In the genomic region with DNA sequence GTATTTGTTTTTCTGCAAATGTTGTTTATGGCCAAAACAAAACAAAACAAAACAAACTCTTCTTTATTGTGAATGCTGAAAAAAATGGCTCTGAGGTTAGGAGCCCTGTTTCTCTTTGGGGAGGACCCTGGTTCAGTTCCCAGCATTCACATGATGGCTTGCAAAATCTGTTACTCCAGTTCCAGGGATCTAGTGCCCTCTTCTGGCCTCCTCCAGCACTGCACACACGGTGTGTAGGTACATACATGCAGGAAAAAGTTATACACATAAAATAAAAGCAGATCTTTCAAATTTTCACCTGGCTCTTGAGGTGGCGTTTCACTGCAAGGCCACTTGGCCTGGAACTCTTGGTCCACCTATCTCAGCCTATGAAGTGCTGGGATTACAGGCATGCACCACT, we compare ENCODE assay signal across 16 mouse cellular contexts. TPM values are rescaled to one million over a fixed set of nuclear protein-coding genes. Genes with fewer than 3 reads are reported as not detected.
DNase-seq lines count a peak whose midpoint lies in the region; ATAC-seq and TF ChIP-seq lines count a peak whose summit lies in the region.
"Had no signal": no experiment of that assay in that cellular context is flagged by ENCODE, and none has a peak within 500 bp of the region (broad histone marks: within the 10 kb centered on the region; RNA-seq: fewer than 3 reads in every experiment).

No protein-coding gene starts in this region.

- 96% methylated on average over 2 of the region's 2 CpGs for WGBS in kidney, adult 2 months

- no peak for ATAC-seq in frontal cortex, adult (ENCODE audit: low TSS enrichment)
- no peak for ATAC-seq in monocyte, adult 5-6 weeks (replicated peaks; ENCODE audit: insufficient number of reproducible peaks, low FRiP score, low TSS enrichment, poor library complexity, severe bottlenecking)

- no peak for DNase-seq in kidney, adult 2 months
- DNase-seq in kidney, postnatal 4 days, result no peak
- DNase-seq in 416B (ENCODE audit: low read depth), result peak; percentile 53
- peak; percentile 2 for DNase-seq in c-Kit-negative CD71-positive TER-119-positive erythroid progenitor cells, embryonic 14.5 days (ENCODE audit: low read depth, low spot score)
- DNase-seq: heart, adult 18-20 months; heart, postnatal 10 days; liver, embryonic 13.5 days; midbrain, embryonic 14.5 days; retina, postnatal 1 day had no signal

- no peak overlapping the region for H3K27ac ChIP-seq in kidney, adult 2 months (ENCODE audit: insufficient read depth, low read depth, low read length)
- H3K27ac ChIP-seq in ES-Bruce4 (ENCODE audit: insufficient read depth, low read length), result no peak overlapping the region
- H3K27ac ChIP-seq: embryonic facial prominence, embryonic 12.5 days; forebrain, embryonic 10.5 days; hindbrain, embryonic 15.5 days; liver, embryonic 13.5 days; neural tube, embryonic 13.5 days had no signal

- H3K9ac ChIP-seq in ES-Bruce4 (ENCODE audit: low read depth, poor library complexity, severe bottlenecking), result no peak overlapping the region
- H3K9ac ChIP-seq: embryonic facial prominence, embryonic 12.5 days; hindbrain, embryonic 15.5 days; liver, embryonic 13.5 days; neural tube, embryonic 13.5 days had no signal

- H3K27me3 ChIP-seq in kidney, adult 2 months (replicated peaks; ENCODE audit: control insufficient read depth, insufficient read depth, low read length), result no peaks in the 10 kb centered on the region
- H3K27me3 ChIP-seq in ES-Bruce4 (ENCODE audit: control insufficient read depth, insufficient read depth, low read length, poor library complexity, severe bottlenecking), result no peaks in the 10 kb centered on the region
- H3K27me3 ChIP-seq: embryonic facial prominence, embryonic 12.5 days; hindbrain, embryonic 15.5 days; liver, embryonic 13.5 days; neural tube, embryonic 13.5 days had no signal

- TF ChIP-seq EP300 in ES-Bruce4 (IDR thresholded peaks at IDR 0.05; ENCODE audit: insufficient read depth, low read depth, low read length), result no peak

- no peak overlapping the region for H3K4me3 ChIP-seq in kidney, adult 2 months (ENCODE audit: insufficient read depth, low read depth, low read length)
- H3K4me3 ChIP-seq in ES-Bruce4 (ENCODE audit: low read depth, low read length), result no peak overlapping the region
- H3K4me3 ChIP-seq: embryonic facial prominence, embryonic 12.5 days; forebrain, embryonic 10.5 days; hindbrain, embryonic 15.5 days; liver, embryonic 13.5 days; neural tube, embryonic 13.5 days had no signal

- no peaks in the 10 kb centered on the region for H3K9me3 ChIP-seq in ES-Bruce4 (replicated peaks; ENCODE audit: control insufficient read depth, insufficient read depth, low read length, poor library complexity, severe bottlenecking)
- H3K9me3 ChIP-seq: embryonic facial prominence, embryonic 12.5 days; forebrain, embryonic 10.5 days; hindbrain, embryonic 15.5 days; liver, embryonic 13.5 days had no signal

- TF ChIP-seq POLR2A in kidney, adult 2 months (IDR thresholded peaks at IDR 0.05; ENCODE audit: low read depth, low read length), result no peak
- no peak for TF ChIP-seq POLR2A in ES-Bruce4 (IDR thresholded peaks at IDR 0.05; ENCODE audit: insufficient read depth, low read length)

- peak; percentile 31; the same call in 1 of the 2 replicates for TF ChIP-seq CTCF in kidney, adult 2 months (conservative IDR thresholded peaks at IDR 0.05; ENCODE audit: insufficient read depth, insufficient read length, low read depth, low read length)
- peak; percentile 16 for TF ChIP-seq CTCF in ES-Bruce4 (IDR thresholded peaks at IDR 0.05; ENCODE audit: low read depth, low read length)

- H3K4me1 ChIP-seq in kidney, adult 2 months (ENCODE audit: control insufficient read depth, insufficient read depth, low read length), result peaks cover 10% of the 10 kb centered on the region; the same call in 1 of the 2 replicates
- H3K4me1 ChIP-seq in ES-Bruce4 (ENCODE audit: control insufficient read depth, insufficient read depth, low read length), result no peaks in the 10 kb centered on the region
- H3K4me1 ChIP-seq: embryonic facial prominence, embryonic 12.5 days; forebrain, embryonic 10.5 days; hindbrain, embryonic 15.5 days; liver, embryonic 13.5 days; neural tube, embryonic 13.5 days had no signal

- no peaks in the 10 kb centered on the region for H3K36me3 ChIP-seq in kidney, adult 2 months (ENCODE audit: control insufficient read depth, insufficient read depth, low read length)
- H3K36me3 ChIP-seq in ES-Bruce4 (ENCODE audit: control insufficient read depth, insufficient read depth, low read length, poor library complexity, severe bottlenecking), result no peaks in the 10 kb centered on the region
- H3K36me3 ChIP-seq: embryonic facial prominence, embryonic 12.5 days; forebrain, embryonic 10.5 days; hindbrain, embryonic 15.5 days; liver, embryonic 13.5 days; neural tube, embryonic 13.5 days had no signal

RNA-seq across cellular contexts. Expression of a gene that starts 32.6 kb away (rescaled TPM):
- 116 and 197 TPM in 2 replicates for polyA plus RNA-seq in kidney, adult 2 months (2012; rRNA removed)
- 87.0 and 97.9 TPM in 2 replicates for polyA plus RNA-seq in ES-Bruce4 (2011; ENCODE audit: insufficient read depth, insufficient read length, low read depth, missing spikeins)
- total RNA-seq in monocyte, adult 5-6 weeks (2017), result 33.6 to 51.9 TPM (median 45.8 TPM) in 3 replicates

RNA-seq across cellular contexts. Expression of a gene that starts 32.6 kb away (rescaled TPM):
- 5.3 and 5.4 TPM in 2 replicates for polyA plus RNA-seq in kidney, adult 2 months (2012; rRNA removed)
- 12.4 and 16.6 TPM in 2 replicates for polyA plus RNA-seq in ES-Bruce4 (2011; ENCODE audit: insufficient read depth, insufficient read length, low read depth, missing spikeins)
- 11.6 to 17.6 TPM (median 14.9 TPM) in 3 replicates for total RNA-seq in monocyte, adult 5-6 weeks (2017)

Comparison
In these comparisons a context has a peak if more than half of its experiments do, and no peak if none do; other contexts are left out.
1. DNase-seq: peak in 416B (single experiment) and c-Kit-negative CD71-positive TER-119-positive erythroid progenitor cells, embryonic 14.5 days (single experiment); none in kidney, adult 2 months (single experiment) and kidney, postnatal 4 days (0 of 2).